Mouse (Mus musculus) ES-E14 (cell line): ENCODE data around the gene Ccdc51.

ENCODE experiments used
- CHD2 ChIP-seq: IDR thresholded peaks from 2 replicates; pipeline ENCODE4 v1.6.1; 2014; ENCODE audit warnings: mild to moderate bottlenecking, low read depth, low read length, inconsistent platforms
- HCFC1 ChIP-seq: IDR thresholded peaks from 2 replicates; pipeline ENCODE4 v1.6.1; 2012; ENCODE audit warnings: low read length, inconsistent platforms, borderline replicate concordance; ENCODE audit not compliant: insufficient read depth
- MAFK ChIP-seq: IDR thresholded peaks from 2 replicates; pipeline ENCODE4 v1.6.1; 2014; ENCODE audit warnings: mild to moderate bottlenecking, low read depth, low read length, inconsistent platforms; ENCODE audit not compliant: insufficient read depth
- ZC3H11A ChIP-seq: IDR thresholded peaks from 2 replicates; pipeline ENCODE4 v1.6.1; 2012; ENCODE audit warnings: low read depth, mild to moderate bottlenecking, inconsistent platforms, low read length, borderline replicate concordance
- ZNF384 ChIP-seq: IDR thresholded peaks from 2 replicates; pipeline ENCODE4 v1.6.1; 2012; ENCODE audit warnings: low read depth, low read length, inconsistent platforms

DNA sequence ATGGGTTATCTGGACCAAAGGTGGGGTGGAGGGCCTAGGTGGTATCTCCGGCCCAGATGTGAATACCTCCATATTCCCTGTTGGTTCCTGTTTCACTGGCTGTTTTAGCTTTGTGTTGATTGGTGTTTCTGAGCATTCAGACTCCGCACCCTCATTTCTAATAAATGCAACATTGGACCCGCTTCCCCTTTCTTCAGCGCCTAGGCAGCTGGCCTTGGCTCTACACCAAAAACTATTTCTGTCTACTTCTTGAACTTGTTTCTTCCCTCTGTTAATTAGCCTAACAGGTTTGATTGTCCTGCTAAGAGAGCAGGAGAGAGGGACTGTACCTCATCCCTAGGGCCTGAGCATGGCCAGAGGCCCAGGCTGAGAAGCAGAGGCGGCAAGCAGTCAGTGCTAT, 24.8 kb upstream of the Ccdc51 start:
- TF ChIP-seq MAFK (no peak), ZC3H11A (no peak), HCFC1 (no peak), CHD2 (no peak), ZNF384 (no peak)
